Mouse (Mus musculus) liver, embryonic 14.5 days (tissue): ENCODE measurements at regions not wholly inside any gene's neighbourhood (a gene's known extent, or its start where the extent isn't known, plus 50 kb on each side); places are given as distances from the start of the nearest gene placed in this dataset.

Source experiments
- CTCF ChIP-seq: IDR thresholded peaks from 2 replicates; pipeline ENCODE4 v1.5.1; 2016; ENCODE audit warnings: antibody characterized with exemption, low read depth, control low read depth
- EP300 ChIP-seq: IDR thresholded peaks from 2 replicates; pipeline ENCODE4 v1.6.1; 2016; ENCODE audit warnings: antibody characterized with exemption, low read depth

- TF ChIP-seq CTCF (no peak), EP300 (no peak)
Observed at GRCm38 (mm10) chr5:46791051-46791450, 933.6 kb upstream of the Lcorl start.
